Comparison of ENCODE assay signal across 8 mouse cellular contexts in genomic region chr14:55053708-55054190, GRCm38 (mm10). TPM values are rescaled to one million over a fixed set of nuclear protein-coding genes. Genes with fewer than 3 reads are reported as not detected.
DNase-seq lines count a peak whose midpoint lies in the region; TF ChIP-seq lines count a peak whose summit lies in the region.

No protein-coding gene starts in this region.

- no peak overlapping the region for H3ac ChIP-seq in myocyte (ENCODE audit: control insufficient read depth, insufficient read length)

- no peaks in the 10 kb centered on the region for H3K79me2 ChIP-seq in myocyte (ENCODE audit: control insufficient read depth, insufficient read depth)
- no peaks in the 10 kb centered on the region for H3K79me2 ChIP-seq in heart, adult 2 months (replicated peaks; ENCODE audit: control insufficient read depth, insufficient read depth, low read length)

- intact Hi-C loops in gastrocnemius, adult 2 months (cut with DNase I): no loop called here
- intact Hi-C loops in heart, adult 2 months (cut with DNase I): no loop called here
- intact Hi-C loops in heart, postnatal 10 days (cut with DNase I): no loop called here

- 83% methylated on average over 17 of the region's 17 CpGs for WGBS in heart, adult 2 months

- no peak for TF ChIP-seq EP300 in heart, adult 2 months (IDR thresholded peaks at IDR 0.05; ENCODE audit: insufficient read depth, low read depth, low read length)

- H3K4me2 ChIP-seq in myocyte (ENCODE audit: low read depth): no peak overlapping the region

- peak overlapping the region; percentile 30 for H3K4me3 ChIP-seq in gastrocnemius, adult 2 months
- H3K4me3 ChIP-seq in myocyte: no peak overlapping the region
- H3K4me3 ChIP-seq in heart, adult 2 months: no peak overlapping the region

- peak; percentile 35 for DNase-seq in gastrocnemius, adult 2 months
- no peak for DNase-seq in gastrocnemius, postnatal 25 days
- DNase-seq in cerebellum, postnatal 14 days: peak; percentile 97 to 99
- peak; percentile 48 to 66 for DNase-seq in kidney, postnatal 36 days
- no peak for DNase-seq in heart, adult 2 months
- no peak for DNase-seq in ovary, postnatal 36 days (ENCODE audit: low spot score)
- no peak for DNase-seq in heart, postnatal 10 days

- TF ChIP-seq CTCF in gastrocnemius, adult 2 months (IDR thresholded peaks at IDR 0.05): no peak
- no peak for TF ChIP-seq CTCF in heart, adult 2 months (IDR thresholded peaks at IDR 0.05)

- H3K4me1 ChIP-seq in heart, adult 2 months (ENCODE audit: control insufficient read depth, insufficient read depth, low read length): no peaks in the 10 kb centered on the region

- no peaks in the 10 kb centered on the region for H3K27me3 ChIP-seq in myocyte (ENCODE audit: control insufficient read depth, insufficient read depth, insufficient read length)
- H3K27me3 ChIP-seq in heart, adult 2 months (ENCODE audit: control insufficient read depth, insufficient read depth, low read length): no peaks in the 10 kb centered on the region

- no peaks in the 10 kb centered on the region for H3K36me3 ChIP-seq in myocyte (ENCODE audit: control insufficient read depth, insufficient read depth)
- no peaks in the 10 kb centered on the region for H3K36me3 ChIP-seq in heart, adult 2 months (ENCODE audit: control insufficient read depth, insufficient read depth, low read length)

- no peak overlapping the region for H3K9ac ChIP-seq in heart, adult 2 months (ENCODE audit: low read depth, low read length)

- TF ChIP-seq POLR2A in myocyte (IDR thresholded peaks at IDR 0.05; ENCODE audit: insufficient read length, low read depth): peak; percentile 14
- no peak for TF ChIP-seq POLR2A in heart, adult 2 months (IDR thresholded peaks at IDR 0.05; ENCODE audit: insufficient read depth, low read depth, low read length)

- no peak overlapping the region for H3K27ac ChIP-seq in gastrocnemius, adult 2 months
- H3K27ac ChIP-seq in heart, adult 2 months: no peak overlapping the region

TF ChIP-seq in myocyte, 11 proteins besides CTCF, POLR2A, EP300 and RAD21:
- TF ChIP-seq USF1 (IDR thresholded peaks at IDR 0.05; ENCODE audit: low read depth) (no peak), MYOD1 (IDR thresholded peaks at IDR 0.05; ENCODE audit: control insufficient read depth in 1 of 3, insufficient read length in 2 of 3, low read depth in 2 of 3) (peak in 1 of 3 experiments; percentile 9), SRF (IDR thresholded peaks at IDR 0.05; ENCODE audit: control insufficient read depth, insufficient read length, low read depth) (no peak), REST (IDR thresholded peaks at IDR 0.05; ENCODE audit: insufficient read depth, insufficient read length) (no peak)

RNA-seq across cellular contexts. Expression of gene Zfhx2, which starts 38.4 kb away (rescaled TPM):
- total RNA-seq in gastrocnemius, adult 2 months (2021): 1 to 10 TPM; 5.1 to 6.0 TPM
- total RNA-seq in gastrocnemius, postnatal 25 days (2021): 1 to 10 TPM; 3.5 to 3.7 TPM
- polyA plus RNA-seq in myocyte (2012; fragmentation: generic; extraction: Trizol): 0.98 TPM
- total RNA-seq in heart, adult 2 months (2021): 1 to 10 TPM; 3.9 to 4.1 TPM
- polyA plus RNA-seq in heart, adult 2 months (2012; rRNA removed): 1.1 and 1.3 TPM in 2 replicates
- total RNA-seq in heart, postnatal 10 days (2021): 1 to 10 TPM; 2.2 to 3.4 TPM

RNA-seq across cellular contexts. Expression of gene Ngdn, which starts 38.5 kb away (rescaled TPM):
- 10 to 100 TPM; 18.1 to 19.9 TPM for total RNA-seq in gastrocnemius, adult 2 months (2021)
- 10 to 100 TPM; 15.7 to 17.0 TPM for total RNA-seq in gastrocnemius, postnatal 25 days (2021)
- polyA plus RNA-seq in myocyte (2012; fragmentation: generic; extraction: Trizol): 39.4 TPM
- total RNA-seq in heart, adult 2 months (2021): 10 to 100 TPM; 25.9 to 28.9 TPM
- polyA plus RNA-seq in heart, adult 2 months (2012; rRNA removed): 10.1 and 19.6 TPM in 2 replicates
- 10 to 100 TPM; 30.6 to 33.9 TPM for total RNA-seq in heart, postnatal 10 days (2021)

RNA-seq across cellular contexts. Expression of gene Thtpa, which starts 40.8 kb away (rescaled TPM):
- 10 to 100 TPM; 12.6 to 14.3 TPM for total RNA-seq in gastrocnemius, adult 2 months (2021)
- total RNA-seq in gastrocnemius, postnatal 25 days (2021): 10 to 100 TPM; 10.5 to 11.1 TPM
- 10.8 TPM for polyA plus RNA-seq in myocyte (2012; fragmentation: generic; extraction: Trizol)
- 10 to 100 TPM; 10.7 to 13.4 TPM for total RNA-seq in heart, adult 2 months (2021)
- 8.2 and 9.7 TPM in 2 replicates for polyA plus RNA-seq in heart, adult 2 months (2012; rRNA removed)
- 10 to 100 TPM; 11.3 to 13.8 TPM for total RNA-seq in heart, postnatal 10 days (2021)

RNA-seq across cellular contexts. Expression of gene Ap1g2, which starts 52.6 kb away (rescaled TPM):
- 1 to 10 TPM; 5.3 to 6.0 TPM for total RNA-seq in gastrocnemius, adult 2 months (2021)
- total RNA-seq in gastrocnemius, postnatal 25 days (2021): 1 to 10 TPM; 4.8 to 5.7 TPM
- 6.5 TPM for polyA plus RNA-seq in myocyte (2012; fragmentation: generic; extraction: Trizol)
- total RNA-seq in heart, adult 2 months (2021): 1 to 10 TPM; 5.3 to 5.6 TPM
- polyA plus RNA-seq in heart, adult 2 months (2012; rRNA removed): 8.2 and 10.2 TPM in 2 replicates
- 1 to 10 TPM; 5.5 to 5.7 TPM for total RNA-seq in heart, postnatal 10 days (2021)

RNA-seq across cellular contexts. Expression of gene Myh7, which starts 59.3 kb away (rescaled TPM):
- total RNA-seq in gastrocnemius, adult 2 months (2021): 1,000 to 10,000 TPM in 1 of 2 experiments, 100 to 1,000 TPM in 1; 520 to 1,662 TPM
- 1,000 to 10,000 TPM in 1 of 2 experiments, 100 to 1,000 TPM in 1; 192 to 1,011 TPM for total RNA-seq in gastrocnemius, postnatal 25 days (2021)
- 56.5 TPM for polyA plus RNA-seq in myocyte (2012; fragmentation: generic; extraction: Trizol)
- 1,000 to 10,000 TPM; 1,935 to 2,240 TPM for total RNA-seq in heart, adult 2 months (2021)
- 19.8 and 29.5 TPM in 2 replicates for polyA plus RNA-seq in heart, adult 2 months (2012; rRNA removed)
- 1,000 to 10,000 TPM; 1,842 to 1,858 TPM for total RNA-seq in heart, postnatal 10 days (2021)

Comparison
In these comparisons a context has a peak if more than half of its experiments do, and no peak if none do; other contexts are left out.
1. DNase-seq: peak in gastrocnemius, adult 2 months (single experiment), cerebellum, postnatal 14 days (2 of 2) and kidney, postnatal 36 days (2 of 2); none in gastrocnemius, postnatal 25 days (single experiment), heart, adult 2 months (0 of 2), ovary, postnatal 36 days (single experiment) and heart, postnatal 10 days (0 of 2).